Mouse (Mus musculus): ENCODE measurements around the gene Srpr. TPM values are rescaled to one million over a fixed set of nuclear protein-coding genes. Genes with fewer than 3 reads are reported as not detected.

The Srpr gene
- polyA plus RNA-seq, 1 experiment from 2014 or later: 148 TPM

DNA sequence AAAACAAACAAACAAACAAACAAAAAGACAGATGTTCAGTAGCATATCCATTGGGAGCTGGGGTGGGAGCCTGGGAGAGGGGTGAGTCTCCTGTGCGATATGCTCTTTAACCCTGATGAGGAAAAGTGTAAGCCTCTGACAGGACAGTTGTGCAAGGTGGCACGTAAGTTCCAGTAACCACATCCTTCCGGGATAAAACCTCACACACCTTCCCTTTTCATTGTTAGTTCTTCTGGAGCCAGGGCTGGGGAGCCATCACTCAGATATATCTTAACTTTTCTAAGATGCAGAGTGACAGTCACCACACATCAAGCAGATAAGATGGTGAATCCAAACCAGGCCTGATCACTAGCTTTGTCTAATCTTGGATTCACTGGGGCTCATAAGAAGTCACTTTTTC is 5.9 kb upstream of the Srpr start:
- Histone ChIP-seq H3K27ac (no peak overlapping the region), H3K4me2 (replicated peaks) (no peak overlapping the region), H3K27me3 (no peaks in the 10 kb centered on the region), H3K36me3 (peaks cover 28% of the 10 kb centered on the region), H3K9ac (no peak overlapping the region), H3K9me3 (no peaks in the 10 kb centered on the region), H3K4me1 (peaks cover 6% of the 10 kb centered on the region), H3K4me3 (no peak overlapping the region)
- 91% methylated on average over 3 of the region's 3 CpGs for whole genome bisulfite sequencing
- ATAC-seq (ENCODE audit: low FRiP score, low read depth): no peak

DNA sequence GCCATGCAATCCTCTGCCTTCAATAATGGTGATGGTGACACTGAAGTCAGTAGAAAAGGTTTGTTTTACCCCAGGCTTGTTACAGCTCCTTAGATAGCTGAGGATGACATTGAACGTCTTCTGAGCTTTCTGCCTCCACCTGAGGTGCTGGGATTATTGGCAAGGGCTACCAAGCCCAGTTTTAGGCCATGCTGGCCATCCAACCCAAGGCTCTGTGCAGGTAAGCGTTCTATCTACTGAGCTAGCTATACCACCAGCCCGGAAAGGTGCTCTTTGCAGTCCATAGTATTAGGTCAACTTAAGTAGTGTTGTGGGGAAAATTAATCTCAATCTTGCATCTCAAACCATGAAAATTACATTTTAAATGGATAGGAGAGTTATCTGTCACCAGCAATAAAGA is 2.4 kb upstream of the Srpr start:
- Histone ChIP-seq H3K9me3 (no peaks in the 10 kb centered on the region), H3K27me3 (no peaks in the 10 kb centered on the region), H3K4me3 (no peak overlapping the region), H3K36me3 (no peaks in the 10 kb centered on the region; the same call in 1 of the 2 replicates), H3K4me1 (peaks cover 16% of the 10 kb centered on the region), H3K9ac (no peak overlapping the region), H3K27ac (no peak overlapping the region), H3K4me2 (replicated peaks) (no peak overlapping the region)
- WGBS: 83% methylated on average over 3 of the region's 3 CpGs
- ATAC-seq (ENCODE audit: low FRiP score, low read depth): no peak

DNA sequence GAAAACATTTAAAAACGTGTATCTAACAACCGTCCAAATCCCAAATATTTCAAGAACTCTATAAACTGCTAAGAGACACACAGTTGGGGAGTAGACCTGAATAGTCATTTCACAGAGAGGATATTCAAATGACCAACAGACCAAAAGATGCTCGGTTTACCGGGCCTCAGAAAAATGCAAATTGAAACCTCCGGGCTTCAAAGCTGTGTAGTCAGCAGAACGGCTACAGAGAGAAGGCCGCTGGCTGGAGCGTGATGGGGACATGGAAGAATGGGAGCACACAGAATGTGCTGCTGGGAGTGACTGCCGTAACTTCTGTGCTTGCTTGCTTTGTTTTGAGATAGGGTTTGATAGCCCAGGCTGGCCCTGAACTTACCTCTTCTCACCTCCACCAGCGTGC is 1.6 kb upstream of the Srpr start:
- H3K27me3 ChIP-seq: no peaks in the 10 kb centered on the region
- H3K27ac ChIP-seq: no peak overlapping the region
- H3K9ac ChIP-seq: peak overlapping the region; percentile 81; the same call in 1 of the 2 replicates
- 85% methylated on average over 10 of the region's 10 CpGs for WGBS
- H3K36me3 ChIP-seq: no peaks in the 10 kb centered on the region; the same call in 1 of the 2 replicates
- H3K4me1 ChIP-seq: peaks cover 16% of the 10 kb centered on the region
- peak overlapping the region; percentile 82 for H3K4me2 ChIP-seq (replicated peaks)
- no peak for ATAC-seq (ENCODE audit: low FRiP score, low read depth)
- no peaks in the 10 kb centered on the region for H3K9me3 ChIP-seq
- no peak overlapping the region for H3K4me3 ChIP-seq

DNA sequence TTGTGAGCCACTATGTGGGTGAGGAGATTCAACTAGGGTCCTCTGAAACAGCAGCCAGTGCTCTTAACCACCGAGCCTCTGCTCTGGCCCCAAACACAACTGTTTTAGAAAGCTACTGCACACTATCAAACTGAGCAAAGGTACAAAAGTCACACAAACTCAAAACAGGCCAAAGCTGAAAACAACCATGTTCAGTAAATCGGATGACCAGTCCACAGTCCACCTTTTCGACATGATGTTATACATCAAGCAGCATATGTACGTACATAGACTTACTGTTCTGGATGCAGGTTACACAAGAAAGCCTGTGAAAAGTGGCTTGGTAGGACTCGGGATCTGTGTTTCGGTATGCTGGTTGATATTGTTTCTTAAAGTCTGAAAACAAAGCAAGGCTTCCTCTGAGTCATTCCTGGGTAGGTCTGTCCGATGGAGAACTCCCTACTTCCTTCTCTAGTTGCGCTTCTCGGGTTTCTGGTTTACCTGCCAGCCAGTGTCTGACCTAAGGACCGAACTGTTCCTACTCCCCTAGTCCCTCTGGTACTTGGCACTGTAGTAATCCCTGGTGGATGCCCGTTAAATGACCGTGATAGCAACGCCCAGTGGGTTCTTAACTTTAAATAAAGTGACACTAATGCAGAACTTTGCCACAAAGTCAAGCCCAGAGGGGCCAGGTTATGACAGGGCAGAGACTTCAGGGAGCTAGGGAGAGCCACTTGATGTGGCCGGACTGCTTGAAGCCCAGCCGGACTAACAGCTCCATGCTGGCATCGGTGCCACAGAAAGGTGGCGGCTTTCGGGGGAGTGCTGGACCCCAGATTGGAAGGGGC is 817 bp upstream of the Srpr start:
- WGBS: 25% methylated on average over 18 of the region's 18 CpGs

DNA sequence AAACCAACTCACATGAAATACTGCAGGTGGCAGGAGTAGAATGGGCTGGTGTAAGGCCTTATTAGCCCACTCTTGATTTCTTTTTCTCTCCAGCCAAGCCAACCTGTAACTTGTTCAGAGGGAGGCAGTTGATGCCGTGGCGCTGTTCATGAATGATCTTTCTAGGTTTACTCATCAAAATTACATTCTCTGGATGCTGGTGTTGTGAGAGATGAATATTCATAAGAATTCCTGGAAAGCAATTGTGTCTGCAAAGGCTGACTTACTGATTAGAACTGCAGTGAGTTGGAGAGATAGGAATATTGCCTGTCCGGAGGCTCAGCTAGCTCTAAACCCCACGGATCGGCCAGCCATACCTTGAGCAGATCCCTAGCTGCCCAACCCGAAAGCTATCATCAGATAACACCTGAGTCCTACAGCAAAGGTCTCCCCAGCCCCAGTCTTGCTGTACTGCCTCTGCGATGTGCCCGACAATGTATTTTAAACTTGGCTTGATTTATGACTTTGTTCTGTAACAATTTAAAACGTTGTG is 620 bp downstream of the Srpr start:
- H3K9ac ChIP-seq: peak overlapping the region; percentile 31; the same call in 1 of the 2 replicates
- 64% methylated on average over 9 of the region's 9 CpGs for WGBS
- no peak for ATAC-seq (ENCODE audit: low FRiP score, low read depth)
- peak overlapping the region; percentile 82 for H3K4me2 ChIP-seq (replicated peaks)
- H3K4me1 ChIP-seq: peaks cover 16% of the 10 kb centered on the region
- no peak overlapping the region for H3K27ac ChIP-seq
- peaks cover 17% of the 10 kb centered on the region for H3K36me3 ChIP-seq
- H3K27me3 ChIP-seq: no peaks in the 10 kb centered on the region
- H3K4me3 ChIP-seq: peak overlapping the region; percentile 66
- H3K9me3 ChIP-seq: no peaks in the 10 kb centered on the region

More for the DNA sequence above, 817 bp upstream of the Srpr start:
- Histone ChIP-seq H3K9ac (peak overlapping the region; percentile 81), H3K27me3 (no peaks in the 10 kb centered on the region), H3K4me2 (replicated peaks) (peak overlapping the region; percentile 82), H3K27ac (peak overlapping the region; percentile 16; the same call in 1 of the 2 replicates), H3K4me3 (peak overlapping the region; percentile 66), H3K36me3 (peaks cover 2% of the 10 kb centered on the region; the same call in 1 of the 2 replicates), H3K9me3 (no peaks in the 10 kb centered on the region), H3K4me1 (peaks cover 16% of the 10 kb centered on the region)
- ATAC-seq (ENCODE audit: low FRiP score, low read depth): peak; percentile 25; the same call in 1 of the 2 replicates

DNA sequence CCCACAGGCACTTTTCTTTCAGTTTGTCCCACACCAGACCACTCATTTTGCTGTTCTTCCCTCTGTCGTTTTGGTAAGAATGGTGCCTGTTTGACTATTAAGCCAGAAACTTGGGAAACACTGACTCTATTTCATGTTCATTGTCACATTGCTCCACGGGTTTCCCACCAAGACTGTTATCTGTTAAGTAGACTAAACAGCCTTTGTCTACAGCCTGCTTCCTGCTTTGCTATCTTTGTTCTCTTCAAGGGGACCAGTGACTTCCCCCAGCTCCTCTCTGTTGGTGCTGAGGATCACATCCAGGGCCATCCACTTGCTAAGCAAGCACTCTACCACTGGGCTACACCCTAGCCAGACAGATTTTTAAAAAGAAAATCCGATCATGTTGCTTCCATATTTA is 3.6 kb downstream of the Srpr start:
- peaks cover 14% of the 10 kb centered on the region for H3K4me1 ChIP-seq
- WGBS: 53% methylated on average over 3 of the region's 3 CpGs
- H3K27ac ChIP-seq: no peak overlapping the region
- no peaks in the 10 kb centered on the region for H3K27me3 ChIP-seq
- H3K9ac ChIP-seq: no peak overlapping the region
- H3K9me3 ChIP-seq: no peaks in the 10 kb centered on the region
- no peak for ATAC-seq (ENCODE audit: low FRiP score, low read depth)
- H3K36me3 ChIP-seq: peaks cover 46% of the 10 kb centered on the region
- no peak overlapping the region for H3K4me2 ChIP-seq (replicated peaks)
- H3K4me3 ChIP-seq: no peak overlapping the region

DNA sequence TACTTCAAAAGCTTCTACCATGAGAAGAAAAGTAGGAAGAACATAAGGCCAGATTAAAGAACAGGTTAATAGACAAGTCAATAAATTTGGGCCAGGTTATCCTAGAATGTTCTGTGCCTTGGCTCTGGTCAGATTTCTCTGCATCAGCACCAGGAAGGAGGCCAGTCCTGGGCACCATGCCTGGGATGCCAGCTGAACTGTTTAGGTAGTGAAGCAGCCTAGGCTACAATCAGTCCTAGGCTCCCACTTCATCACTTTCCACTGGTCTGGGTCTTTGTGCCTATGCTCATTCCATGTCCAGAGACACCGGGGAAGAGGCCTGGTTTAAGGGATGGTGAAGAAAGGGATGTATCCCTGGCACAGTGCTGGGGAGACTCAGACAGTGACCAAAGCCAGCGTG is 4.4 kb downstream of the Srpr start:
- no peak overlapping the region for H3K4me3 ChIP-seq
- ATAC-seq (ENCODE audit: low FRiP score, low read depth): no peak
- peaks cover 52% of the 10 kb centered on the region for H3K36me3 ChIP-seq
- no peaks in the 10 kb centered on the region for H3K27me3 ChIP-seq
- H3K4me1 ChIP-seq: peaks cover 9% of the 10 kb centered on the region
- WGBS: 86% methylated on average over 2 of the region's 2 CpGs
- no peak overlapping the region for H3K27ac ChIP-seq
- H3K4me2 ChIP-seq (replicated peaks): no peak overlapping the region
- H3K9ac ChIP-seq: no peak overlapping the region
- H3K9me3 ChIP-seq: no peaks in the 10 kb centered on the region

DNA sequence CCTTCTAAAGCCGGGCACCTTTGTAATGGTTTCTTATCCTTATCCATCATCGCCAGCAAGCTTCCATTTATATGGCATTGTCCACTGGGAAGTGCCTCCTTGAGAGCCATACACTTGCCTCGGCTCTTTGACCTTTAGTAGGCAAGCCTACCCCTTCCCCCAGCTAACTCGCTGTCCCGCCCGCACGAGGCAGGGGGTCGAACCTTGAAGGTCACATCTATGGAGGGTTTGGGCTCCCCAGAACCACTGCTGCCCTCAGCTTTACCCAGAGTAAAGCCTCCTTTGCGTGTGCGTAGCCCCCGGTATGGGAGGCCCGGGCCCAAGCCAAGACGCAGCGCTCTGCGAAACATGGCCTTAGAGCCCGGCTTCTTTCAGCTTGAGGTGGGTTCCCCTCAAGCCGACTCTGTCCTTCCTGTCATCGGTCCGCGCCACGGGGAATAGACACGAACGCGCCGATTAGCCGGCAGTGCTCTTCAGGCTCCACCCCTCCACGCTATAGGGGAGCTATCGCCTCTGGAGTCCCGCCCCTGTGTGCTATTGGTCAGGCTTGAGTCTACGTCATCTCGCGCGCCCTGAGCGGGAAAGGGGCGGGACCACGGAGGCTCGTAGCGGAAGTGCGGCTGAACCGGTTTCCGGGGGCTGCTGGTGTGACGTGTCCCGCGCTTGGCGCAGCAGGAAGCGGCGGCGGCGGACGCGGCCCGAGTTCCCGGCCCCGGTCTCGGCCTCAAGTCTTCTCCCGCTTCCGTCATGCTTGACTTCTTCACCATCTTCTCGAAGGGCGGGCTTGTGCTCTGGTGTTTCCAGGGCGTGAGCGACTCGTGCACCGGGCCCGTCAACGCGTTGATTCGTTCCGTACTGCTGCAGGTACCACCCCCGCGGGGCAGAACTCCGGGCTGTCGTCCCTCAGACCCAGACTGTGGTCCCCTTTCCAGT is 10.8 kb downstream of the Srpr start, which contains the start of gene Foxred1:
Gene Foxred1 (minus strand): TSS at position 514 of the 933 bp plus-strand sequence.
- ATAC-seq (ENCODE audit: low FRiP score, low read depth): peak; percentile 100
- H3K4me1 ChIP-seq: peaks cover 15% of the 10 kb centered on the region
- peak within 1 kb of the TSS; percentile 93 for H3K4me3 ChIP-seq
- H3K36me3 ChIP-seq: peaks cover 67% of the 10 kb centered on the region
- H3K27ac ChIP-seq: peak within 1 kb of the TSS; percentile 83
- H3K9me3 ChIP-seq: no peaks in the 10 kb centered on the region
- H3K4me2 ChIP-seq (replicated peaks): peak within 1 kb of the TSS; percentile 88
- no peaks in the 10 kb centered on the region for H3K27me3 ChIP-seq
- peak within 1 kb of the TSS; percentile 95 for H3K9ac ChIP-seq
- WGBS: 1% methylated on average over 72 of the region's 72 CpGs

DNA sequence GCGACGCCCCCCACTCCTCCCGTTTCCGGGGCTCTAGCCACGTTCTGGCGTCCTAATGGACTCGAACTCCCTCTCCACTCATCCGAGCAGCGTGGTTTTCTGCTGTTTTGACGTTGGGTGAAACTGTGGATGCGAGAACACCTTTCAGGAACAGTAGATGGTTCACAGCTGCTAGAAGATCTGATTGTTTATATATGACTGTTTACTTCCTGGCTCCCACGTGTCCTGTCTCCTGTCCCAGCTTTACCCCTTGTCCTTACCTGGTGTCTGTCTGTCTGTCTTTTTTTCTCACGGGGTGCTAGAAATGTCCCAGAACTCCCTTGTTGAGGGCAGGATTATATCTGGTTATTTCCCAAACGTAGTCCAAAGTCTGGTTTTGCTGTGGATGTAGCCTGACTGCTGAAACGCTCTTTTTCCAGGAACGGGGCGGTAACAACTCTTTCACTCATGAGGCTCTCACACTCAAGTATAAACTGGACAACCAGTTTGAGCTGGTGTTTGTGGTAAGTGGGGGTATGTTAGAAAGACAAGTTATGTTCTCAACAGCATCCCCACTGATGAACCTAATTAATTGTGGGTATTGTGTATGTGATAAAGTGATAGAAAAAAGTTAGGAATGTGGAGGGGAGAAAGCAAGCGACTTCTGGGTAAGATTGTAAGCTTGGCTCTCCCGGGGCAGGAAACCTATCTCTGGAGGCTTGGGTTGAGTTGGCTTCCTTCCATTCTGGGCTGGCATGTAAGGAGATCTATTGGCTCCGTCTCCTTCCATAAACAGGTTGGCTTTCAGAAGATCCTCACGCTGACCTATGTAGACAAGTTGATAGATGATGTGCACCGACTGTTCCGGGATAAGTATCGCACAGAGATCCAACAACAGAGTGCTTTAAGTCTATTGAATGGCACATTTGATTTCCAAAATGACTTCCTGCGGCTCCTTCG is 11.9 kb downstream of the Srpr start:
- 36% methylated on average over 26 of the region's 26 CpGs for WGBS
- Histone ChIP-seq H3K4me1 (peaks cover 15% of the 10 kb centered on the region), H3K36me3 (peaks cover 65% of the 10 kb centered on the region), H3K27ac (peak overlapping the region; percentile 73; the same call in 1 of the 2 replicates), H3K9ac (peak overlapping the region; percentile 95), H3K9me3 (no peaks in the 10 kb centered on the region), H3K4me3 (peak overlapping the region; percentile 93), H3K4me2 (replicated peaks) (peak overlapping the region; percentile 85), H3K27me3 (no peaks in the 10 kb centered on the region)
- ATAC-seq (ENCODE audit: low FRiP score, low read depth): no peak

DNA sequence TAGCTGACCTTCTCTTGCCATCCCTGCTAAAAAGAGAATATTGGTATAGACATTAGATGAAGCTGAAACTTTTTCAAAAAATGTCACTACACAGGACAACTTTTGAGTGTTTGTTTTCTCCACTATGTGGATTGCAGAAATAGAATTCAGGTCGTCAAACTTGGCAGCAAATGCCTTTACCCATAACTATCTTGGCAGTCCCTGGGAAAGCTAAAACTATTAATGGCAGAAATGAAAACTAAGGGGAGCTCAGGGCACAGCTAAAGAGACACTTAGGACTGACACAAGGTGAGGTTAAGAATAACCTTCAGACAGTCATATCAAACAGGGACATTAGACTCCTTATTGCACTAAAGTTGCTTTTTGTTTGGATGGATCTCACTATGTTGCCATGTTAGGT is 18.0 kb downstream of the Srpr start:
- Histone ChIP-seq H3K9ac (no peak overlapping the region), H3K27ac (no peak overlapping the region), H3K4me1 (no peaks in the 10 kb centered on the region), H3K36me3 (peaks cover 89% of the 10 kb centered on the region), H3K4me2 (replicated peaks) (no peak overlapping the region), H3K9me3 (no peaks in the 10 kb centered on the region), H3K27me3 (no peaks in the 10 kb centered on the region), H3K4me3 (no peak overlapping the region)
- WGBS: 80% methylated on average over 1 of the region's 1 CpGs
- ATAC-seq (ENCODE audit: low FRiP score, low read depth): no peak

DNA sequence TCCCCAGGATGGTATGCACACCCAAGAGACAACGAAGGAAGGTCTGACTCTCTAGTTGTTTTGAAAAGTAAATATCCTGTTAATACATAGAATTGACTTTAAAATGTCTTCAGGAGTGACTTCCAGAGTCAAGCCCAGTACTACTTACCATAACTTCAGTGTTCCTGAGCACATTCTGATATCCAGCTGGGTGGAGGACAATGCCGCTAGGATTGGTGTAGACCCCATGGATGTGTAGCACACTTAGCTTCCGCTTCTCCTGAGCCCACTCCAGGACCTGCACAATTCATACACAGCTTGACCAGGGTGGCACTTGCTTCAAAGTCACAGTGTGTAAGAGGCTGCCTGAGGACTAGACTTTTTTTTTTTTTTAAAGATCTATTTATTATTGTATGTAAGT is 23.5 kb downstream of the Srpr start:
- Histone ChIP-seq H3K4me2 (replicated peaks) (no peak overlapping the region), H3K9me3 (no peaks in the 10 kb centered on the region), H3K27me3 (no peaks in the 10 kb centered on the region), H3K36me3 (peaks cover 64% of the 10 kb centered on the region), H3K27ac (no peak overlapping the region), H3K9ac (no peak overlapping the region), H3K4me3 (no peak overlapping the region), H3K4me1 (no peaks in the 10 kb centered on the region)
- ATAC-seq (ENCODE audit: low FRiP score, low read depth): no peak
- 93% methylated on average over 3 of the region's 3 CpGs for WGBS
